Mouse (Mus musculus) C2C12 (cell line): ENCODE measurements around the gene A930002H24Rik. TPM values are rescaled to one million over a fixed set of nuclear protein-coding genes. Genes with fewer than 3 reads are reported as not detected.
A peak's percentile ranks its signal among the peaks of the same experiment; 100 is the strongest.

Experiments
- H3K27me3 ChIP-seq: one replicate; pipeline ENCODE4 v1.6.1; 2011; ENCODE audit not compliant: control insufficient read depth, insufficient read depth, insufficient read length
- H3K36me3 ChIP-seq: one replicate; pipeline ENCODE4 v1.6.1; 2011; ENCODE audit not compliant: control insufficient read depth, insufficient read depth
- H3K4me3 ChIP-seq: one replicate; pipeline ENCODE4 v1.5.1; 2011; ENCODE audit warnings: mild to moderate bottlenecking, control low read depth; ENCODE audit not compliant: poor library complexity, insufficient read depth, severe bottlenecking
- H3K79me2 ChIP-seq: one replicate; pipeline ENCODE4 v1.6.1; 2011; ENCODE audit not compliant: control insufficient read depth, insufficient read depth
- H3K79me3 ChIP-seq: one replicate; pipeline ENCODE4 v1.6.1; 2011; ENCODE audit warnings: low read depth, control low read depth
- H3ac ChIP-seq: one replicate; pipeline ENCODE3; 2011; ENCODE audit warnings: low read depth; ENCODE audit not compliant: control insufficient read depth, insufficient read length
- CEBPB ChIP-seq: IDR thresholded peaks from one replicate; pipeline ENCODE4 v1.6.1; 2011; ENCODE audit warnings: low read depth, mild to moderate bottlenecking, control low read depth, moderate library complexity
- CTCF ChIP-seq: IDR thresholded peaks from one replicate; pipeline ENCODE4 v1.5.1; 2011; ENCODE audit not compliant: control insufficient read depth, insufficient read depth, insufficient read length
- FOSL1 ChIP-seq: IDR thresholded peaks from one replicate; pipeline ENCODE4 v1.8.0; 2011; ENCODE audit warnings: mild to moderate bottlenecking, low read length; ENCODE audit not compliant: poor library complexity, insufficient read depth, severe bottlenecking
- MAX ChIP-seq: IDR thresholded peaks from one replicate; pipeline ENCODE4 v1.6.1; 2011; ENCODE audit warnings: mild to moderate bottlenecking, control low read depth
- MYOD1 ChIP-seq: IDR thresholded peaks from one replicate; pipeline ENCODE4 v1.6.1; 2011; ENCODE audit warnings: low read depth; ENCODE audit not compliant: control insufficient read depth, insufficient read length
- MYOG ChIP-seq: IDR thresholded peaks from one replicate; pipeline ENCODE4 v1.6.1; 2011; ENCODE audit not compliant: control insufficient read depth, insufficient read length; ENCODE audit errors: extremely low read depth
- USF1 ChIP-seq: IDR thresholded peaks from one replicate; pipeline ENCODE4 v1.6.1; 2011; ENCODE audit warnings: low read depth, mild to moderate bottlenecking, control low read depth, moderate library complexity
- polyA plus RNA-seq: library from polyadenylated mRNA; unstranded; fragments of >200 nt; fragmentation: generic; extraction: Trizol; gene quantifications from one replicate; pipeline ENCODE4 v1.2.1, GENCODE M21; 2012; ENCODE audit warnings: missing spikeins

A930002H24Rik gene
- polyA plus RNA-seq, 1 experiment, result 0.77 TPM

GRCm38 (mm10) chr17:63880009-63880408 is 16.4 kb upstream of the A930002H24Rik start:
- no peak for TF ChIP-seq MYOD1
- no peak for TF ChIP-seq USF1
- TF ChIP-seq CTCF, result no peak
- no peak for TF ChIP-seq FOSL1
- TF ChIP-seq CEBPB, result no peak
- TF ChIP-seq MYOG, result no peak
- TF ChIP-seq MAX, result no peak
- H3K79me2 ChIP-seq, result peaks cover 58% of the 10 kb centered on the region
- no peak overlapping the region for H3K4me3 ChIP-seq
- no peaks in the 10 kb centered on the region for H3K27me3 ChIP-seq
- no peaks in the 10 kb centered on the region for H3K36me3 ChIP-seq
- no peak overlapping the region for H3ac ChIP-seq
- peaks cover 10% of the 10 kb centered on the region for H3K79me3 ChIP-seq

- H3ac ChIP-seq, result no peak overlapping the region
- H3K36me3 ChIP-seq, result no peaks in the 10 kb centered on the region
- H3K79me3 ChIP-seq, result peaks cover 13% of the 10 kb centered on the region
- H3K27me3 ChIP-seq, result no peaks in the 10 kb centered on the region
- TF ChIP-seq CEBPB, result no peak
- TF ChIP-seq CTCF, result no peak
- peak; percentile 98 for TF ChIP-seq MYOD1
- no peak for TF ChIP-seq USF1
- peak; percentile 35 for TF ChIP-seq FOSL1
- peak; percentile 32 for TF ChIP-seq MAX
- TF ChIP-seq MYOG, result no peak
- H3K79me2 ChIP-seq, result peaks cover 69% of the 10 kb centered on the region
- H3K4me3 ChIP-seq, result no peak overlapping the region
These were observed 15.3 kb upstream of the A930002H24Rik start for GRCm38 (mm10) chr17:63878889-63879288.

- no peaks in the 10 kb centered on the region for H3K27me3 ChIP-seq
- TF ChIP-seq CTCF (no peak), MAX (no peak), MYOG (no peak), USF1 (no peak)
- H3ac ChIP-seq, result no peak overlapping the region
- peaks cover 22% of the 10 kb centered on the region for H3K79me3 ChIP-seq
- no peaks in the 10 kb centered on the region for H3K36me3 ChIP-seq
- peaks cover 79% of the 10 kb centered on the region for H3K79me2 ChIP-seq
- H3K4me3 ChIP-seq, result no peak overlapping the region
These were observed 8.2 kb upstream of the A930002H24Rik start for GRCm38 (mm10) chr17:63871773-63872172.

GRCm38 (mm10) chr17:63864171-63864571 is 580 bp upstream of the A930002H24Rik start:
- H3K79me3 ChIP-seq, result peaks cover 1% of the 10 kb centered on the region
- peak overlapping the region; percentile 99 for H3ac ChIP-seq
- no peak for TF ChIP-seq MYOG
- TF ChIP-seq FOSL1, result no peak
- peaks cover 24% of the 10 kb centered on the region for H3K79me2 ChIP-seq
- no peaks in the 10 kb centered on the region for H3K36me3 ChIP-seq
- peak overlapping the region; percentile 75 for H3K4me3 ChIP-seq
- H3K27me3 ChIP-seq, result no peaks in the 10 kb centered on the region

GRCm38 (mm10) chr17:63863012-63863630 is 470 bp downstream of the A930002H24Rik start, which contains the start of gene Fer:
Fer (plus strand) TSS chr17:63863062.
- peak within 1 kb of the TSS; percentile 99 for H3ac ChIP-seq
- peaks cover 1% of the 10 kb centered on the region for H3K79me3 ChIP-seq
- H3K4me3 ChIP-seq, result peak within 1 kb of the TSS; percentile 75
- no peaks in the 10 kb centered on the region for H3K27me3 ChIP-seq
- H3K79me2 ChIP-seq, result peaks cover 15% of the 10 kb centered on the region
- H3K36me3 ChIP-seq, result no peaks in the 10 kb centered on the region
- TF ChIP-seq CEBPB, result no peak
- TF ChIP-seq MYOG, result no peak
- no peak for TF ChIP-seq MAX
- no peak for TF ChIP-seq MYOD1

- H3K36me3 ChIP-seq, result no peaks in the 10 kb centered on the region
- peaks cover 1% of the 10 kb centered on the region for H3K79me3 ChIP-seq
- no peak for TF ChIP-seq CTCF
- no peak for TF ChIP-seq MYOD1
- no peak for TF ChIP-seq USF1
- no peak for TF ChIP-seq CEBPB
- TF ChIP-seq FOSL1, result no peak
- no peak for TF ChIP-seq MAX
- no peak for TF ChIP-seq MYOG
- peaks cover 10% of the 10 kb centered on the region for H3K79me2 ChIP-seq
- no peak overlapping the region for H3K4me3 ChIP-seq
- no peaks in the 10 kb centered on the region for H3K27me3 ChIP-seq
- no peak overlapping the region for H3ac ChIP-seq
These were observed 1.2 kb downstream of the A930002H24Rik start for GRCm38 (mm10) chr17:63862399-63862798.
